ENCODE assay signal across 8 mouse cellular contexts in genomic region chr2:122610746-122611653, GRCm38 (mm10). TPM values are rescaled to one million over a fixed set of nuclear protein-coding genes. Genes with fewer than 3 reads are reported as not detected.
A peak's percentile ranks its signal among the peaks of the same experiment; 100 is the strongest.
DNase-seq lines count a peak whose midpoint lies in the region; ATAC-seq lines count a peak whose summit lies in the region.

Gene Gatm (minus strand): TSS chr2:122611303.

- no peak within 1 kb of the TSS for H3K27ac ChIP-seq in hindbrain, embryonic 14.5 days

- peak; percentile 40 for ATAC-seq in activated CD4-positive, CD25-positive, alpha-beta regulatory T cell, adult 4 months
- ATAC-seq in common myeloid progenitor, adult 5-6 weeks (replicated peaks; ENCODE audit: low read depth, poor library complexity, severe bottlenecking), result peak; percentile 96
- peak; percentile 98 for ATAC-seq in hindbrain, embryonic 14.5 days (ENCODE audit: low FRiP score)

- WGBS in hindbrain, embryonic 14.5 days, result 3% methylated on average over 47 of the region's 48 CpGs

- peak within 1 kb of the TSS; percentile 70 for H3K4me2 ChIP-seq in hindbrain, embryonic 14.5 days (replicated peaks)

- peak within 1 kb of the TSS; percentile 68 for H3K9ac ChIP-seq in hindbrain, embryonic 14.5 days

- H3K4me3 ChIP-seq in hindbrain, embryonic 14.5 days (replicated peaks; ENCODE audit: low read length), result peak within 1 kb of the TSS; percentile 52

- no peaks in the 10 kb centered on the region for H3K36me3 ChIP-seq in hindbrain, embryonic 14.5 days (replicated peaks; ENCODE audit: control insufficient read depth, insufficient read depth)

- H3K4me1 ChIP-seq in hindbrain, embryonic 14.5 days (replicated peaks; ENCODE audit: control insufficient read depth, insufficient read depth, low read length), result no peaks in the 10 kb centered on the region

- no peaks in the 10 kb centered on the region for H3K9me3 ChIP-seq in hindbrain, embryonic 14.5 days (ENCODE audit: control insufficient read depth, low read length)

- no peaks in the 10 kb centered on the region for H3K27me3 ChIP-seq in hindbrain, embryonic 14.5 days (ENCODE audit: control insufficient read depth, insufficient read depth, low read length)

- peak; percentile 47 for DNase-seq in gastrocnemius, adult 18-20 months (ENCODE audit: low spot score)
- DNase-seq in hindbrain, embryonic 14.5 days (ENCODE audit: low spot score), result peak; percentile 79
- peak; percentile 52 for DNase-seq in left cerebral cortex, adult 11 months (ENCODE audit: low spot score)
- peak; percentile 47 for DNase-seq in lung, postnatal 14 days
- DNase-seq in ovary, postnatal 14 days (ENCODE audit: low spot score), result peak; percentile 53
- peak; percentile 18 to 30 for DNase-seq in thymus, postnatal 36 days

RNA-seq across cellular contexts. Expression of gene Gatm, which starts in this region (rescaled TPM):
- polyA plus RNA-seq in activated CD4-positive, CD25-positive, alpha-beta regulatory T cell, adult 4 months (2017; shearing (Covaris generic)), result under 1 TPM; 0.28 to 0.57 TPM
- total RNA-seq in common myeloid progenitor, adult 5-6 weeks (2017), result 53.5 and 60.9 TPM in 2 replicates
- 1 to 10 TPM; 4.8 to 5.4 TPM for total RNA-seq in gastrocnemius, adult 18-20 months (2021)
- 42.5 and 56.6 TPM in 2 replicates for polyA plus RNA-seq in hindbrain, embryonic 14.5 days (2014; fragmentation: Nextera tagmentation; extraction: Ambion mirVana)

Comparison
In these comparisons a context has a peak if more than half of its experiments do, and no peak if none do; other contexts are left out.
1. RNA of gene Gatm (polyA plus RNA-seq): 42.5 to 56.6 TPM in hindbrain, embryonic 14.5 days; 0.28 to 0.57 TPM in activated CD4-positive, CD25-positive, alpha-beta regulatory T cell, adult 4 months; every median in the first group is over 10 times any median in the second.
2. Peak in ATAC-seq in activated CD4-positive, CD25-positive, alpha-beta regulatory T cell, adult 4 months; RNA of the gene not detected or under 1 TPM.
3. ATAC-seq: peak in every context shown above with its lines; median percentile 98 in hindbrain, embryonic 14.5 days; 96 in common myeloid progenitor, adult 5-6 weeks; 40 in activated CD4-positive, CD25-positive, alpha-beta regulatory T cell, adult 4 months.
4. DNase-seq: peak in every context shown above with its lines; median percentile 79 in hindbrain, embryonic 14.5 days; 53 in ovary, postnatal 14 days; 52 in left cerebral cortex, adult 11 months; 47 in gastrocnemius, adult 18-20 months; 47 in lung, postnatal 14 days; 24 in thymus, postnatal 36 days.